Mouse (Mus musculus): ENCODE results near the gene Cplx3. TPM values are rescaled to one million over a fixed set of nuclear protein-coding genes. Genes with fewer than 3 reads are reported as not detected.

Gene Cplx3
- not detected for total RNA-seq (2023)

DNA sequence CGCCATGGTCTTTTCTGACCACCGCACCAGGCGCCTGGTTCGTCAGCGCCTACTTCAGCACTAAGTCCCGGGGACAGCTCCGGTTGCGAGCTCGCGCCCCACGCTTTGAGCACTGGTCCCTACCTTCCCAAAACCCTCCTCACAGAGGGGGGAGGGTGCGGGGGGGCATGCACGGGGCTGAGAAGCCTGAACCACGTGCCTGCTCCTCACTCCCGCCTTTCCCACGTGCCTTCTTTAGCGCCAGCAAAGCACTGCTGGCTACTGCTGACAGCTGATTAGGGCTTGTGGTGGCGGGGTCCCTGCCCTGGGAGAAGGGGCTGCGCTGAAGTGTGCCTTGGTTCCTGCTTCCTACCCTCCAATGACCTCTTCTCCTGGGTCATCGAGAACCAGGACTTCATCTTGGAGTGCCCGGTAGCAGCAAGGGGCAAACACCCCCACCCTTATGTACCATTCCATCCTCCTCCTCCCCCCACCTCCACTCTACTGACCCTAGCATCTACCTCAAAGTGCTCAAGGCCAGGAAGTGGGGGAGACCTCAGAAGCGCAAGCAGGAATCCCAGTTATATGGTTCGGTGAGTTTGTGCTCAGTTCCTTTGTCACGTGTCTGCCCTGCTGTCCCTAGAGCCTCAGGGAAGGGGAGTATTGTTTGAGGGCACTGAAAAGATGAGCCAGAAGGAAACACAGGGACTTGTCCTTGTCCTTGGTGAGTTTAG lies at the start of gene Cplx3:
Gene Cplx3 (minus strand): TSS at position 143 of the 713 bp plus-strand sequence.

DNA sequence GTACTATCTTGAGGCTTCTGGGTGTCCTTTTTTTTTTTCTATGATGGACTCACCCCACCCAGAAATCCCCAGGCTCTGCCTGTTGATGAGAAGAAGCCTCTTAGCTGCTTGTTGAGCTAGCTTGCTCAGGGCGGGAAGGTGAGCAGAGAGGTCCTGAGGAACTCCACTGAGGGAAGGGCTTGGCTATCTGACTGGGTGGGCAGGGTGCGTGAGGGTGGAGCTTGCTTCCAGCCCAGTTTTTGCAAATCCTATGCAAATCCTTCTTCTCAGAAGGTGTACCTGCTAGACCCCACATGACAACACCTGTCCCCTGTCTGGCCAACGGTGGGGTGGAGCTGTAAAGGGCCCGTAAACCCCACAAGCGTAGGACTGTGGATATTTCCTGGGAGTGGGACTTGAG lies 47.2 kb upstream of the Cplx3 start, which contains the start of gene Csk:
Gene Csk (minus strand): TSS at position 349 of the 400 bp plus-strand sequence.

GRCm38 (mm10) chr9:57620674-57621073 lies 14.6 kb upstream of the Cplx3 start, which contains the start of gene Lman1l:
Lman1l (minus strand) TSS chr9:57620774.

GRCm38 (mm10) chr9:57589224-57590126 lies 16.6 kb downstream of the Cplx3 start, which contains the start of gene Ulk3:
Ulk3 (plus strand) TSS chr9:57589452.

DNA sequence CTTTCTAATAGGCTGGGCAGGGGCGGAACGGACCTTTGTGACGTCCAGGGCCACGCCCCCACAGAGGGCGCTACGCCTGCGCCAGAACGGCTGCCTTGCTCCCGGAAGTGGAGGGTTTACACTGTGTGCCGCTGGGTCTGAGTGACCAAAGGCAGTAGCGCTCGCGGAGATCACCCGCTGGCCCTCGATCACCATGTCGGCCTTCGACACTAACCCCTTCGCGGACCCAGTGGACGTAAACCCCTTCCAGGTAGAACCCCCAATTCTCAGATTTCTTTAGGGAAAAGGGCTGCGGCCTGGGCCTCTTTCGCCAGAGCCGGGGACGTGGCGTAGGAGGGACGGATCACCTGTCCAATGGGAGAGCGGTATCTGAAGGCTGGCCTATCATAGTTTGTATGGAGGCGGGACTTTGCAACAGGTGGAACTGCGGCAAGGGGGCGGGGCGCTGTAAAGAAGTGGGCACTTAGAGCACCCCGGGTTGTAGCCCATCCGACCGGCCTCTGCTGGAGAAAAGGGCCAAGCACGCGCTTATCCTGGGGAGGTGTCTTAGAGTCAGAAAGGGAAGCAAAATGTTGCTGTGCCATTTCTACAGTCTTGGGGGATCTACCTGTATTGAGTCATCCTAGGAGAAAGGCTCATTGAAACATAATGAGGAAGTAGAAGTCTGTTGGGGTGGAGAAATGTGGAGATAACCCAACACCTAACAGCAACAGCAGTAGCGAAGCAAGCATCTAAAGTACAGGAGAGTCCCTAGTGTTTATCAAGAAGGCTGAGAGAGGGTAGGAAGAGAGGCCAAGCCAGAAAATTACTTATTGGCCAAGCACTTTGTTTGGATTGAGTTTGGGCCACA lies 45.0 kb downstream of the Cplx3 start, which contains the start of gene Scamp2:
Gene Scamp2 (plus strand): TSS at position 83 of the 850 bp plus-strand sequence.

DNA sequence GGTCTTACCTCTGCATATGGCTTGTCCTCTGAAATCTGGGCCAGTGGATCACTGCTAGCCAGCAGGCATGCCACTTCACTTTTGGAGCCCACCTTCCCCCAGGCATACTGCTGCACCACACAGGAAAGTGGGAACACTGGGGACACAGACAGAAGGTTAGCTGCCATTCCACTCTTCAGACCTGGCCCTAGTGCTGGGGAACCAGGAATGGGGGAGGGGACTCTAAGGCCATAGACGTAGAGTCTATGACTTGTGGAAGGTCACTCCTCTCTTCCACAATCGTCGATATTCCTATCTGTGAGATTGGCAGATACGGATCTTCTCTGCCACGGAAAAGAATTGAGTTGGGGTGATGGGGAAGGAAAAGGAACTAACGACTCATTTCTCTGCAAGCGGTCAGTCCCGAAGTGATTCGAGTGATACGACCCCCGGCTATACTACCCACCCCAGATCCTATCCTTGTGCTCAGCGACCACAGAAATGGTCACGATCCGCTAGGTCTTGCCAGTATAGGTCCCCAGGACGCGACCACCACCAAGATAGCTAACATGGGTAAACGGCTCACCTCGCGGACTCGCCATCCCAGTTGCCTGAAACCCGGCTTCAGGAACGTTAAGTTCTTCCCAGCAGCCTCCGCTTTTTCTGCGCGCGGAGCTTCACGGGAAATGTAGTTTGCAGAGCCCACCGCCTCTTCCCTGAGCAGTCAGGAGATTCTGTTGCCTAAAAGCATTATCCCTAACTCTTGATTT lies 53.8 kb downstream of the Cplx3 start, which contains the start of gene Mpi:
Gene Mpi (minus strand): TSS at position 625 of the 749 bp plus-strand sequence.

Other genes with a start within 250 kb of the Cplx3 start
- gene Ppcdc, start 166.2 kb downstream of the Cplx3 start, total RNA-seq (2023) = 51.9 TPM
- gene Scamp5, start 138.2 kb downstream of the Cplx3 start, total RNA-seq (2023) = 0.18 TPM
- gene Rpp25, start 102.3 kb downstream of the Cplx3 start, total RNA-seq (2023) = not detected
- gene Cox5a, start 85.0 kb downstream of the Cplx3 start, total RNA-seq (2023) = 88.2 TPM
- 12.5 TPM for gene Fam219b, start 68.8 kb downstream of the Cplx3 start, total RNA-seq (2023)
- 8.2 TPM for gene Mpi, start 53.5 kb downstream of the Cplx3 start, total RNA-seq (2023)
- gene Scamp2, start 45.3 kb downstream of the Cplx3 start, total RNA-seq (2023) = 95.5 TPM
- 59.3 TPM for gene Ulk3, start 16.8 kb downstream of the Cplx3 start, total RNA-seq (2023)
- gene Lman1l, start 14.5 kb upstream of the Cplx3 start, total RNA-seq (2023) = 0.88 TPM
- gene Csk, start 47.4 kb upstream of the Cplx3 start, total RNA-seq (2023) = 280 TPM
- gene Cyp1a2, start 77.4 kb upstream of the Cplx3 start, total RNA-seq (2023) = not detected
- gene Cyp1a1, start 81.6 kb upstream of the Cplx3 start, total RNA-seq (2023) = not detected
- gene Edc3, start 102.3 kb upstream of the Cplx3 start, total RNA-seq (2023) = 17.1 TPM
- 215 TPM for gene Clk3, start 159.6 kb upstream of the Cplx3 start, total RNA-seq (2023)
- 88.6 TPM for gene Arid3b, start 230.5 kb upstream of the Cplx3 start, total RNA-seq (2023)

Measured in CD4-positive naive resting alpha-beta T cell, adult 76 days (primary cell).